Mouse (Mus musculus) ES-E14 (cell line): ENCODE data around the gene Adamts7. TPM values are rescaled to one million over a fixed set of nuclear protein-coding genes. Genes with fewer than 3 reads are reported as not detected.

Experiments
- DNase-seq: peaks from one replicate; pipeline ENCODE4 v3.0.0-alpha.2; 2013; ENCODE audit warnings: low read depth, low spot score
- H3K27ac ChIP-seq: 2 replicates; pipeline ENCODE4 v1.5.1; 2012; ENCODE audit warnings: low read depth, mild to moderate bottlenecking, low read length, moderate library complexity, mixed read lengths; ENCODE audit not compliant: poor library complexity, insufficient read depth, severe bottlenecking
- H3K36me3 ChIP-seq: 2 replicates; pipeline ENCODE4 v1.6.1; 2012; ENCODE audit warnings: mild to moderate bottlenecking, low read length, moderate library complexity, mixed read lengths; ENCODE audit not compliant: control insufficient read depth, poor library complexity, insufficient read depth, severe bottlenecking
- H3K4me1 ChIP-seq, 2 experiments: fragments of 150-350 bp in 1 of 2; sonication (generic) in 1 of 2; 2 replicates each; pipeline ENCODE4 v1.6.1; 2012; ENCODE audit warnings: low read length in 2 of 2, mild to moderate bottlenecking in 1 of 2, mixed read lengths in 1 of 2; ENCODE audit not compliant: control insufficient read depth in 2 of 2, insufficient read depth in 2 of 2, poor library complexity in 1 of 2
- H3K4me3 ChIP-seq, 2 experiments: fragments of 150-350 bp in 1 of 2; sonication (generic) in 1 of 2; 2 replicates each; pipeline ENCODE4 v1.5.1; 2012; ENCODE audit warnings: low read length in 2 of 2, low read depth in 1 of 2, mild to moderate bottlenecking in 1 of 2, mixed read lengths in 1 of 2; ENCODE audit not compliant: insufficient read depth in 1 of 2, poor library complexity in 1 of 2, severe bottlenecking in 1 of 2
- H3K9ac ChIP-seq: 2 replicates; pipeline ENCODE4 v1.6.1; 2012; ENCODE audit warnings: low read depth, mild to moderate bottlenecking, low read length, mixed read lengths; ENCODE audit not compliant: poor library complexity, insufficient read depth, severe bottlenecking
- H3K9me3 ChIP-seq: fragments of 150-350 bp; sonication (generic); 2 replicates; pipeline ENCODE4 v1.6.1; 2012; ENCODE audit warnings: low read depth, mild to moderate bottlenecking, low read length; ENCODE audit not compliant: control insufficient read depth, insufficient read depth
- CHD2 ChIP-seq: IDR thresholded peaks from 2 replicates; pipeline ENCODE4 v1.6.1; 2014; ENCODE audit warnings: mild to moderate bottlenecking, low read depth, low read length, inconsistent platforms
- HCFC1 ChIP-seq: IDR thresholded peaks from 2 replicates; pipeline ENCODE4 v1.6.1; 2012; ENCODE audit warnings: low read length, inconsistent platforms, borderline replicate concordance; ENCODE audit not compliant: insufficient read depth
- MAFK ChIP-seq: IDR thresholded peaks from 2 replicates; pipeline ENCODE4 v1.6.1; 2014; ENCODE audit warnings: mild to moderate bottlenecking, low read depth, low read length, inconsistent platforms; ENCODE audit not compliant: insufficient read depth
- ZC3H11A ChIP-seq: IDR thresholded peaks from 2 replicates; pipeline ENCODE4 v1.6.1; 2012; ENCODE audit warnings: low read depth, mild to moderate bottlenecking, inconsistent platforms, low read length, borderline replicate concordance
- ZNF384 ChIP-seq: IDR thresholded peaks from 2 replicates; pipeline ENCODE4 v1.6.1; 2012; ENCODE audit warnings: low read depth, low read length, inconsistent platforms
- in situ Hi-C, 2 experiments: fragments of 600-800 bp; cut with MboI; formaldehyde crosslinking; loops; one replicate each; pipeline ENCODE4 v1.15.1; 2025; ENCODE audit warnings: low sequenced_read_pairs in 2 of 2, inconsistent platforms in 1 of 2; ENCODE audit not compliant: unreplicated experiment in 2 of 2
- total RNA-seq: library from RNA; depleted of rRNA; stranded (reverse); fragments of 300-350 nt; gene quantifications from 2 replicates; pipeline ENCODE4 v1.2.3, GENCODE M21; 2012; rRNA removed

Adamts7 gene
- total RNA-seq: 9.5 and 11.7 TPM in 2 replicates

DNA sequence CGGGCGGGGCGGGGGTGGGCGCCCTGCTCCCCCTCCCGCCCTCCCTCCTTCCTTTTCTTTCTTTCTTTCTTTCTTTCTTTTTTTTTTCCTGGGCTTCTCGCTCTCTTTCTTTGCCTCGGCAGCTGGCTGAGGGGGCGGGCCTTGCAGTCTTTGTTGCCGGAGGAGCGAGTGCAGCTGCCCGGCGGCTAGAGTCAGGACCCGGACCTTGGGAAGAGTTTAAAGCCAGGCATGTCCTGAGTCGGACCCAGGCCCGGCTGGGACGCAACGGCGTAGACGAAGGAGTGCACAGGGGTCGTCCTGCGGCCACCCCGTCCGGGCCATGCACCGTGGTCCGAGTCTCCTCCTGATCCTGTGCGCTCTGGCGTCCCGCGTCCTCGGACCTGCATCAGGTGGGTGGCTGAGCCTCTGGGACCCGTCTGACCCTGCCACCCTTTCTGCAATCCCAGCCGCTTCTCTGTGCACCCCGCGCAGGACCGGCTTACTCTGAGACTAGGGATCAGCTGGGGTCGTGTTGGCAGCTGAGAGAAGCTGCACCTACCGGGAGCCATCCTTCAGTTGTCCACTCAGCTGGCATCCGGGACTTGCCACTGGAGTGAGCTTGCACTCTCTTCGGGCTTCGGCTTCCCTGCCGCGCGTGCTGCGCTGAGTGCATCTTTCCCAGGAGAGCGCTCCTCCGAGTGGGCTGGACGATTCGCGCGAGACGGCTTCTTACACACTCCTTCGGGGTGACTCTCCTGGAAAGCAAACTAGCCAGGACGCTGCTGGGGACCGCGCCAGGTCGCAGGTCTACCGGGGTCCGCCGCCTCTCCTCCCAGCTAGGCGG lies at the start of gene Adamts7:
TSS of gene Adamts7 (plus strand) at position 144 of the 823 bp plus-strand sequence.
- peak within 1 kb of the TSS; percentile 72 to 73 for H3K4me3 ChIP-seq
- H3K27ac ChIP-seq: no peak within 1 kb of the TSS
- peak; percentile 55 for DNase-seq
- peak within 1 kb of the TSS; percentile 61 for H3K9ac ChIP-seq
- 0 out of 4 replicates have a peak, but pooled peaks cover 0 to 2% of the 10 kb centered on the region in 2 experiments for H3K4me1 ChIP-seq
- in situ Hi-C loops: no loop called here
- H3K9me3 ChIP-seq: no peaks in the 10 kb centered on the region
- H3K36me3 ChIP-seq: no peaks in the 10 kb centered on the region
- TF ChIP-seq HCFC1 (no peak), MAFK (no peak), ZC3H11A (no peak), CHD2 (no peak)

DNA sequence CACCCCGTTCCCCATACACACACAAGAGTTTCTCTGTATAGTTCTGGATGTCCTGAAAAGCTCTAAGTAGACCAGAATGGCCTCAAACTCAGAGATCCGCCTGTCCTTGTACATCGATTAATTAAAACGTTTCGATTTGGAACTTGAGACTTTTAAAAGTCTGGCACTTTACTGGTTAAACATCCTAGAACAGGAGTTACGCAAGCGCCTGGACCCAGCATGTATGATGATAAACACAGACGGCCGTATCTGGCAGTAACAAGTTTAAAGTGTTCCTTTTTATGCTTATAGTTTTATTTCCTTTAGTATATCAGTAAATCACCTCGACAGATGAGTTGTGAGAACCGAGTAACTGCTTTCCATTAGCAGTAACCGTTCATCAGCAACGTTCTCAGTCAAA lies 49.7 kb upstream of the Adamts7 start:
- in situ Hi-C loops: no loop called here
- no peaks in the 10 kb centered on the region for H3K9me3 ChIP-seq
- DNase-seq: no peak

DNA sequence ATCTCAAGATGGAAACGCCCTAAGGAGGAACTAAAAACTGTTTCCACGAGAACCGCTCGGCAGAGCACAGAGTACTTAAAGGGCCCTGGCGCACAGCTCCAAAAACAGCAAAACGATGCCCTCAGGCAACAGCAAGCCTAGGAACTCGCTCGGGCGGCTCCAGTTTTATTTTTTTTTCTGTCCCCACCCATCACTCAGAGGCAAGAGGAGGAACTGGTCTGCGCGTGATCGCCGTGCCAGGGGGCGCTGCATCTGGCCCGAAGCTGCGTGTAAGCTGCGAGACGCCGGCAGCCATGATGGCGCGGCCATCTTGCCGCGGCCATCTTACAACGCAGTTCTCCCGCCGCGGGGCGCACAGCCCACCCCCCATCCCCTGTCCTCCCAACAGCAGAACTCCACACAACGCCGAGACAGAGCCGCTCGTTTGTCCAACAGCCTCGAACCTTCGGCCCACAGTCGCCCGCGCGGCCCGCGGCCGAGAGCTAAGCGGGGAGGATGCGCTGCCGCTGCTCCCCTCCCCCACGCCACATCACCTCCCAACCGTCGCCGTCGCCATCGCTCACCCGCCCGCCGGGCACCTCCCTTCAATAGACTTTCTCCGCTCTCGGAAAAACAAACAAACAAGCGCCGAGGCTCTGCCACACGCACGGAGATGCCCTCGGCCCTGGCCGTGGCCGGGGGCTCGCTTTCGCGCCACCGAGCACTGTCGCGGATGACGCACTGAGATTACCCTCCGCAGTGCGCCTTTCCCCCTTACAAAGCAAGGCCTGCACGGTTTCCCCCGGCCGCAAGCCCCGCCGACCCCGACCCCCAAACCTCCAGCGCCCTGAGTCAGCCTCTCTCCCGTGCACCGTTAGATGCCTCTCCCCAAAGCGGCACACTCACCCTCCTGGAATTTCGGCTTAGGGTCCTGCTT lies 49.0 kb upstream of the Adamts7 start:
- H3K9me3 ChIP-seq: no peaks in the 10 kb centered on the region
- peak; percentile 93 for DNase-seq
- in situ Hi-C loops: no loop called here
- H3K27ac ChIP-seq: peak overlapping the region; percentile 93
- TF ChIP-seq CHD2 (no peak; the same call in 1 of the 2 replicates), ZNF384 (peak; percentile 92), ZC3H11A (no peak), MAFK (0 out of 2 replicates have a peak, but pooled peaks have one; percentile 7), HCFC1 (peak; percentile 76; the same call in 1 of the 2 replicates)
- H3K36me3 ChIP-seq: peaks cover 3% of the 10 kb centered on the region; the same call in 1 of the 2 replicates
- H3K4me3 ChIP-seq: peak overlapping the region; percentile 70 to 99
- peaks cover 2 to 6% of the 10 kb centered on the region in 2 experiments; a peak in 1 of 4 replicates for H3K4me1 ChIP-seq
- peak overlapping the region; percentile 100 for H3K9ac ChIP-seq

More for the DNA sequence above, 49.7 kb upstream of the Adamts7 start:
- peak overlapping the region; percentile 93; the same call in 1 of the 2 replicates for H3K27ac ChIP-seq
- peak overlapping the region; percentile 70 to 99 for H3K4me3 ChIP-seq
- peaks cover 2 to 6% of the 10 kb centered on the region in 2 experiments; a peak in 1 of 4 replicates for H3K4me1 ChIP-seq
- H3K9ac ChIP-seq: peak overlapping the region; percentile 100
- peaks cover 3% of the 10 kb centered on the region for H3K36me3 ChIP-seq
- no peak for TF ChIP-seq HCFC1
- TF ChIP-seq CHD2: no peak
- TF ChIP-seq ZNF384: no peak
- TF ChIP-seq MAFK: no peak
- TF ChIP-seq ZC3H11A: no peak

DNA sequence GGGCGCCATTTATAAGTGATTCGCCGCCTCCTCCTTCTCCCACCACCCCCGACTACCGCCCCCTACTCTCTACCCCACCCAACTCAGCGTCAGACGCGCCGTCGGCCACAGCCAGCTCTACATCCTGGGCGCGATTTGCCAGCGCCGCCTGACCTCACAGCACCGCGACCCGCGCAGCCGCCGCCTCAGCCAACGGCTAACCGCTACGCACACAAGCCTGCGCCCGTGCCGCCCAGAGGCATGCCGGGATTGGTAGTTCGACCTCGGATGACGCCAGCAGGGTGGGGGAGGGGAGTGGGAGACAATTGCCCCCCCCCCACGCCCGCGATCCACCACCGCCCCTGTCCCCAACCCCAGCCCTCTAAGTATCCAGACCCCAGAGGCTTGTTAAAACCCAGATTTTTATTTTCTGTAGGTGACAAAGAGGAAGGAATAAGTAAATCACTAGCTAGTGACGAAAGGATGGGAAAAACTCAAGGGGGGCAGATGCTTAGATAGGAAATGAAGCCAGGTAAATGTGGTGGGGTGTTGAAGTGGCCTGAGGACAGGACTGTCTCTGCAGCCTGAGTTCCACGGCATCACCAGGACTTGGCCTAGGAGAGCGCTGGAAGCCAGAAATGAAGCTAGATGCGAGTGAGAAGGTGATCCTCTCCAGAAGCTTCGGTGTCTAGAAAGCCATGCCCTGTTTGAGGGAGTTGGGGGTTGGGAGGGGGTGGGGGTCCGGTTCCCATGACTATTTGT lies 48.1 kb upstream of the Adamts7 start, which contains the start of gene Morf4l1:
TSS of gene Morf4l1 (minus strand) at position 208 of the 741 bp plus-strand sequence.
- DNase-seq: peak; percentile 91
- in situ Hi-C loops: no loop called here

More for the DNA sequence above, 48.1 kb upstream of the Adamts7 start, which contains the start of gene Morf4l1:
- Histone ChIP-seq H3K4me1 (peaks cover 2 to 6% of the 10 kb centered on the region in 2 experiments; a peak in 1 of 4 replicates), H3K27ac (peak within 1 kb of the TSS; percentile 93), H3K36me3 (no peaks in the 10 kb centered on the region), H3K4me3 (peak within 1 kb of the TSS; percentile 70 to 99), H3K9ac (peak within 1 kb of the TSS; percentile 100), H3K9me3 (no peaks in the 10 kb centered on the region)
- TF ChIP-seq ZC3H11A: no peak
- peak; percentile 84 for TF ChIP-seq CHD2
- peak; percentile 98 for TF ChIP-seq HCFC1
- no peak for TF ChIP-seq MAFK
- TF ChIP-seq ZNF384: no peak
